Mouse (Mus musculus): ENCODE data around the gene Paqr4.

DNA sequence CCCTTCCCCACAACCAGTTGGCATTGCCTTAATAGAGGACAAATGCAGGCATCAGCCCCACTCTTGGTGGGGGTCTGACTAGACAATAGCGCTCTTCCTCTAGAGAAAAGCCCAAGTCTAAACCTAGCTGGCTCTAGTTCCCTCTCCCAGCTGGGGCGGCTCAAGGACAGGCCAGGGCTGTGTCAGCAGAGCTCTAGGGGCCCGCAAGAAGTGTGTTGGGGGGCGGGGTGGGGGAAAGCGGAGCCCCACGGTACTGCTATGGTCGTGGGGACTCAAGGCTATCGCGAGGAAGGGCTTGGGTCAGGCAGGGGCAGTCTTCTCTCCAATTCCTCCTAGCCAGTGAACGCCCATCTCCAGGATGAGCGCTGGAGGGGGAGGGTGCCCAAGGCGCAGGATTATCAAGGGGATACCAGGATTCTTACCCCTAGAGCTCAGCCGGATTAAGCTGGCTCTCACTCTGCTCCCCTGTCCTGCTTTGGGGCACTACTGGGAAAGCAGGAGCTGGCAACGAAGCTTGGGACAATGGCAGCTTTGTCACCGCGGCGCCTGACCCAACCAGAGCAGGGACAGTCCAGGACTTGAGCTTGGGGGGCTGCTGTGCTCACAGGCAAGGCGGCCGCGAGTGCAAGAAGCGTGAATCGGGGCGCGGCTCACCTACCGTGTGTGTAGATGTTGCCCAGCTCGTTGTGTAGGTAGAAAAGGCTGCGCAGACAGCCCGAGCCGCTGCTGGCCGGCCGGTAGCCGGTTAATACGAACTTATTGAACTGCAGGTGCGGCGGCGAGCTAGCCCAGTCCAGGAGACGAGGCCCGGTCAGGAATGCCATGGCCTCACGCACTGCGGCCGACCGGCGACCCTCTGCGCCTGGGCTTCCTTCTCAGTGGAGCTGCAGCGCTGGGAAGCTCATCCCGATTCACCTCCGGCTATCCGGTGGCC, 1.2 kb downstream of the Paqr4 start:
- TF ChIP-seq CTCF (IDR thresholded peaks at IDR 0.05; ENCODE audit: extremely low read depth, insufficient read depth, low read length) (no peak), POLR2A (IDR thresholded peaks at IDR 0.05; ENCODE audit: extremely low read depth, insufficient read depth, low read length) (no peak)

Data from cortical plate, adult 2 months (tissue).